Mouse (Mus musculus) liver, adult 2 months (tissue): ENCODE results near the gene Tbca. TPM values are rescaled to one million over a fixed set of nuclear protein-coding genes. Genes with fewer than 3 reads are reported as not detected.

ENCODE experiments used
- DNase-seq: peaks from one replicate; pipeline ENCODE4 v3.0.0-alpha.2; 2011; ENCODE audit warnings: low read depth, low spot score; ENCODE audit errors: extremely low read depth
- H3K27ac ChIP-seq: fragments of 200-500 bp; replicated peaks from 2 replicates; pipeline ENCODE4 v1.5.1; 2012; ENCODE audit warnings: low read depth, mild to moderate bottlenecking, control low read depth, inconsistent platforms, low read length; ENCODE audit not compliant: insufficient read depth
- H3K27me3 ChIP-seq: fragments of 200-500 bp; 2 replicates; pipeline ENCODE4 v1.6.1; 2012; ENCODE audit warnings: mild to moderate bottlenecking, moderate library complexity, low read length, inconsistent platforms; ENCODE audit not compliant: control insufficient read depth, insufficient read depth
- H3K36me3 ChIP-seq: fragments of 200-500 bp; 2 replicates; pipeline ENCODE4 v1.6.1; 2012; ENCODE audit warnings: low read length, inconsistent platforms; ENCODE audit not compliant: control insufficient read depth, insufficient read depth
- H3K4me1 ChIP-seq: fragments of 200-500 bp; 2 replicates; pipeline ENCODE4 v1.6.1; 2011; ENCODE audit warnings: low read length; ENCODE audit not compliant: control insufficient read depth, insufficient read depth
- H3K4me3 ChIP-seq: fragments of 200-500 bp; 2 replicates; pipeline ENCODE4 v1.5.1; 2011; ENCODE audit warnings: low read depth, mild to moderate bottlenecking, control low read depth, low read length, moderate library complexity; ENCODE audit not compliant: insufficient read depth
- H3K79me2 ChIP-seq: fragments of 200-500 bp; 2 replicates; pipeline ENCODE4 v1.6.1; 2012; ENCODE audit warnings: inconsistent platforms, mild to moderate bottlenecking, low read length, moderate library complexity; ENCODE audit not compliant: control insufficient read depth, insufficient read depth
- H3K9ac ChIP-seq: fragments of 200-500 bp; 2 replicates; pipeline ENCODE4 v1.6.1; 2012; ENCODE audit warnings: low read depth, mild to moderate bottlenecking, control low read depth, inconsistent platforms, low read length
- CTCF ChIP-seq: fragments of 200-500 bp; IDR thresholded peaks from 2 replicates; pipeline ENCODE4 v1.5.1; 2011; ENCODE audit warnings: low read depth, low read length, control low read depth
- POLR2A ChIP-seq: fragments of 200-500 bp; IDR thresholded peaks from 2 replicates; pipeline ENCODE4 v1.6.1; 2011; ENCODE audit warnings: low read length, control low read depth; ENCODE audit not compliant: insufficient read depth; ENCODE audit errors: extremely low read depth
- WGBS: fragments of 180-500 bp; shearing (Covaris S2); methylation state at CpG from one replicate; pipeline ENCODE4 v1.1.7; 2018; 5-methylcytosine and 5-hydroxymethylcytosine counted together
- polyA plus RNA-seq: library from polyadenylated mRNA; depleted of rRNA; stranded (reverse); fragments of >200 nt; gene quantifications from 2 replicates; pipeline ENCODE4 v1.2.3, GENCODE M21; 2012
- total RNA-seq: library from RNA; depleted of rRNA; stranded (reverse); fragments of >200 nt; gene quantifications from 2 replicates; pipeline ENCODE4 v1.2.3, GENCODE M21; 2014

Gene Tbca
- total and polyA plus RNA-seq, 2 experiments, result 7.1 to 264 TPM

GRCm38 (mm10) chr13:94873111-94874038, 84.7 kb downstream of the Tbca start:
- H3K27me3 ChIP-seq, result peaks cover 42% of the 10 kb centered on the region
- peaks cover 2% of the 10 kb centered on the region for H3K4me1 ChIP-seq
- DNase-seq, result no peak
- H3K36me3 ChIP-seq, result no peaks in the 10 kb centered on the region
- no peak overlapping the region for H3K27ac ChIP-seq
- no peaks in the 10 kb centered on the region for H3K79me2 ChIP-seq
- no peak overlapping the region for H3K9ac ChIP-seq
- H3K4me3 ChIP-seq, result no peak overlapping the region
- 2% methylated on average over 54 of the region's 54 CpGs for WGBS
- TF ChIP-seq POLR2A, result no peak
- no peak for TF ChIP-seq CTCF

DNA sequence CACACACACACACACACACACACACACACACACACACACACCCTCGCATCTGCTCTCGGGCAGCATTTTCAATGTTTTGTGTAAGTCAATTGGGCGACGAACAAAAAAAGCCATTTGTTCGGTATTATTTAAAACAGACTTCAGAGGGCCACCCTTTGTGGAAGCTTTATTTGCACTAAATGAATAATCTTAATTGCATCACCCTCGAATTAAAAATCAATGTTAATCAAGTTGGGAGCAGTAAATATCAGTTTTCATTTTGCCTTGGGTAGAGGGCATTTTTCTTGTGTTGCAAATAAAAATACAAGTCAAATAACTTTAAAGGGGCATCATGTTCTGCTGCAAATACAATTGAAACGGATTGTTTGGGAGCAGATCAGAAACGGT, 85.3 kb downstream of the Tbca start:
- no peak overlapping the region for H3K9ac ChIP-seq
- H3K27ac ChIP-seq, result no peak overlapping the region
- DNase-seq, result no peak
- no peaks in the 10 kb centered on the region for H3K4me1 ChIP-seq
- peaks cover 36% of the 10 kb centered on the region for H3K27me3 ChIP-seq
- H3K79me2 ChIP-seq, result no peaks in the 10 kb centered on the region
- H3K4me3 ChIP-seq, result no peak overlapping the region
- H3K36me3 ChIP-seq, result no peaks in the 10 kb centered on the region
- TF ChIP-seq POLR2A (no peak), CTCF (no peak)
- WGBS, result 4% methylated on average over 8 of the region's 8 CpGs

- no peaks in the 10 kb centered on the region for H3K36me3 ChIP-seq
- H3K27ac ChIP-seq, result no peak overlapping the region
- no peak overlapping the region for H3K4me3 ChIP-seq
- H3K9ac ChIP-seq, result no peak overlapping the region
- H3K4me1 ChIP-seq, result no peaks in the 10 kb centered on the region
- WGBS, result 6% methylated on average over 23 of the region's 23 CpGs
- no peak for TF ChIP-seq POLR2A
- no peak for TF ChIP-seq CTCF
- H3K79me2 ChIP-seq, result no peaks in the 10 kb centered on the region
- peaks cover 32% of the 10 kb centered on the region for H3K27me3 ChIP-seq
- no peak for DNase-seq
Measured at GRCm38 (mm10) chr13:94874656-94875395, 86.1 kb downstream of the Tbca start.

DNA sequence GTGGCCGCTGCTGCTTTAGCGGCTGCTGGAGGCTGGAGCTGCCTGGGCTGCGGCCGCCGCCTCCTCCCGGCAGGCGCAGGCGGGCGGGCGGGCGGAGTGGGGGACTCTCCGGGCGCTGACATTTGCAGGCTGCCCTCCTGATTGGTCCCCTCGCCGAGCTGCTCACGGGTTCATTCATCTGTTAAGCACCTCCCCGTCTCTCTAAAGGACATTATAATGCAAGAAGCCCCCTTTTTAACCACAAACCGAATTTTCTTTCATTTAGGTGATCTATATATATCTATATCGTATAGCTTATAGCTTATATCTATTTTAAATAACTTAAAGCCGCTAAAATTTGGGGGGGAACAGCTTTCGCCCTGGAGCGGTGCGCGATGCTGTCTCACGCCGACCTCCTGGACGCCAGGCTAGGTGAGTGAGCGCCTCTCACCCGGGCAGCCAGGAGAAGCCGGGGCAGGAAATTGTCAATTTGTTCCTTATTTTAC, 86.7 kb downstream of the Tbca start, which contains the start of gene Otp:
Otp (plus strand) TSS at position 207 of the 485 bp plus-strand sequence.
- Histone ChIP-seq H3K27me3 (peaks cover 28% of the 10 kb centered on the region), H3K9ac (no peak within 1 kb of the TSS)
- 8% methylated on average over 30 of the region's 30 CpGs for WGBS

DNA sequence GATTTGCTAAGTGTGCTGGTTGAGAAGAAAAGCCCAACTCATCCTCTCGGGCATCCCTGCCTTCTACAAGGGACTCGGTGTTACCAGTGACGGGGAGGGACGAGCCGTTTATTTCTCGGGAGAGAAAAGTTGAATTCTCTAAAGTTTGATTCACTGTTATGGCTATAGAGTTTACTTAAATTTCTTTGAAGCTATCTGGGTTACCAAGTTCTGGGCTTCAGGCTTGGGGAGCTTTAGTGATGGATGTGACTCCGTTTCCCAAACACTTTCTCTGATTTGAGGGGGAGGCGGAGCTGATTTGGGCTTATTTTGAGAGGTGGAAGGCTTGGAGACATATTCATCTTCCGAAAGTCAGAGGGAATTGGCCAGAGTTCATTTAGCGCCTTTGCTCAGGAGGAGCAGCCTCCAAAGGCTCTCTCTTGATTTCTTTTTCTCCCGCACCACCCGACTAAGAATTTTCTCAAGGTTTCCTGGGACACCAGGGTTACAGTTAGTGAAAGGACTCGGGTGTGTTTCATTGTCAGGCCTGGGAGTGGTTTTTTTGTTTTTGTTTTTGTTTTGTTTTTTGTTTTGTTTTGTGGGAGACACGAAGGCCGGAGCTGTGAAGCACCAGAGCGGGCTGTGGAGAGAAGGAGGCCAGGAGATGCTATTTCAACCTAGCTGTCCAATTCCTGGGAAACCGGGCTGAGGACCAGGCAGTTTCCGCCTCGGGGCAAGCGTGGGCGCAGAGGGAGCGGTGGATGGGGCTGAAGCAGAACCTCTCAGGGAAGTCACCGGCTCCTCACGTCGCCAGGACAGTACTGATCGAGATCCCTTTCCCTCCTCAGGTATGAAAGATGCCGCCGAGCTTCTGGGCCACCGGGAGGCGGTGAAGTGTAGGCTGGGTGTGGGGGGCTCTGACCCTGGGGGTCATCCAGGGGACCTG, 87.8 kb downstream of the Tbca start:
- H3K36me3 ChIP-seq, result no peaks in the 10 kb centered on the region
- H3K27ac ChIP-seq, result no peak overlapping the region
- TF ChIP-seq CTCF (no peak), POLR2A (no peak)
- no peak overlapping the region for H3K4me3 ChIP-seq
- 6% methylated on average over 30 of the region's 30 CpGs for WGBS
- H3K27me3 ChIP-seq, result peaks cover 28% of the 10 kb centered on the region
- no peaks in the 10 kb centered on the region for H3K79me2 ChIP-seq
- no peaks in the 10 kb centered on the region for H3K4me1 ChIP-seq
- H3K9ac ChIP-seq, result no peak overlapping the region
- DNase-seq, result no peak

More for the DNA sequence above, 86.7 kb downstream of the Tbca start, which contains the start of gene Otp:
- Histone ChIP-seq H3K36me3 (no peaks in the 10 kb centered on the region), H3K4me1 (no peaks in the 10 kb centered on the region), H3K4me3 (no peak within 1 kb of the TSS), H3K27ac (no peak within 1 kb of the TSS), H3K79me2 (no peaks in the 10 kb centered on the region)
- TF ChIP-seq CTCF, result no peak
- TF ChIP-seq POLR2A, result no peak
- DNase-seq, result no peak
